Comparison of ENCODE assay signal across 8 mouse cellular contexts in genomic region chr11:100958613-100959463, GRCm38 (mm10). TPM values are rescaled to one million over a fixed set of nuclear protein-coding genes. Genes with fewer than 3 reads are reported as not detected.
DNase-seq lines count a peak whose midpoint lies in the region; ATAC-seq and TF ChIP-seq lines count a peak whose summit lies in the region.

No protein-coding gene starts in this region.

- peaks cover 18% of the 10 kb centered on the region for H3K27me3 ChIP-seq in embryonic facial prominence, embryonic 11.5 days (ENCODE audit: control insufficient read depth, insufficient read depth, low read length)
- H3K27me3 ChIP-seq in hindbrain, embryonic 16.5 days (replicated peaks; ENCODE audit: control insufficient read depth, insufficient read depth, low read length), result peaks cover 13% of the 10 kb centered on the region
- no peaks in the 10 kb centered on the region for H3K27me3 ChIP-seq in myocyte (ENCODE audit: control insufficient read depth, insufficient read depth, insufficient read length)

- no peak for ATAC-seq in embryonic facial prominence, embryonic 11.5 days (replicated peaks; ENCODE audit: insufficient number of reproducible peaks, low FRiP score, low TSS enrichment, low read depth)
- ATAC-seq in hindbrain, embryonic 16.5 days, result no peak

- H3K79me2 ChIP-seq in myocyte (ENCODE audit: control insufficient read depth, insufficient read depth), result peaks cover 59% of the 10 kb centered on the region

- H3ac ChIP-seq in myocyte (ENCODE audit: control insufficient read depth, insufficient read length), result no peak overlapping the region

- no peaks in the 10 kb centered on the region for H3K9me3 ChIP-seq in embryonic facial prominence, embryonic 11.5 days (replicated peaks; ENCODE audit: control insufficient read depth, low read length)
- no peaks in the 10 kb centered on the region for H3K9me3 ChIP-seq in hindbrain, embryonic 16.5 days (ENCODE audit: control insufficient read depth, low read length)

- peak overlapping the region; percentile 39 for H3K4me2 ChIP-seq in embryonic facial prominence, embryonic 11.5 days (ENCODE audit: low read depth, low read length)
- peak overlapping the region; percentile 59 for H3K4me2 ChIP-seq in hindbrain, embryonic 16.5 days (ENCODE audit: low read length)
- no peak overlapping the region for H3K4me2 ChIP-seq in myocyte (ENCODE audit: low read depth)

- H3K4me3 ChIP-seq in embryonic facial prominence, embryonic 11.5 days (ENCODE audit: low read depth, low read length), result peak overlapping the region; percentile 19
- H3K4me3 ChIP-seq in hindbrain, embryonic 16.5 days (ENCODE audit: low read length), result peak overlapping the region; percentile 37
- H3K4me3 ChIP-seq in myocyte, result no peak overlapping the region

- peak; percentile 6 for TF ChIP-seq POLR2A in myocyte (IDR thresholded peaks at IDR 0.05; ENCODE audit: insufficient read length, low read depth)

- H3K36me3 ChIP-seq in embryonic facial prominence, embryonic 11.5 days (replicated peaks; ENCODE audit: control insufficient read depth, insufficient read depth, low read depth, low read length), result no peaks in the 10 kb centered on the region
- no peaks in the 10 kb centered on the region for H3K36me3 ChIP-seq in hindbrain, embryonic 16.5 days (ENCODE audit: control insufficient read depth, insufficient read depth, low read length)
- peaks cover 37% of the 10 kb centered on the region for H3K36me3 ChIP-seq in myocyte (ENCODE audit: control insufficient read depth, insufficient read depth)

- peak; percentile 31 for DNase-seq in kidney, adult 18-20 months
- DNase-seq in kidney, postnatal 14 days, result no peak
- no peak for DNase-seq in embryonic facial prominence, embryonic 11.5 days (ENCODE audit: low spot score)
- DNase-seq in layer of hippocampus, adult 9-11 months, result no peak
- DNase-seq in urinary bladder, adult 2 months (ENCODE audit: low spot score), result no peak
- no peak for DNase-seq in frontal cortex, postnatal 14 days (ENCODE audit: low spot score in 2 of 2)

- no peak overlapping the region for H3K27ac ChIP-seq in embryonic facial prominence, embryonic 11.5 days (replicated peaks; ENCODE audit: low read depth, low read length)
- H3K27ac ChIP-seq in hindbrain, embryonic 16.5 days (ENCODE audit: low read depth, low read length), result no peak overlapping the region

- peak overlapping the region; percentile 9; the same call in 1 of the 2 replicates for H3K9ac ChIP-seq in embryonic facial prominence, embryonic 11.5 days (replicated peaks; ENCODE audit: low read length)
- peak overlapping the region; percentile 33; the same call in 1 of the 2 replicates for H3K9ac ChIP-seq in hindbrain, embryonic 16.5 days (ENCODE audit: low read depth, low read length)

- WGBS in embryonic facial prominence, embryonic 11.5 days, result 7% methylated on average over 76 of the region's 76 CpGs
- WGBS in hindbrain, embryonic 16.5 days, result 10% methylated on average over 76 of the region's 76 CpGs

- H3K4me1 ChIP-seq in embryonic facial prominence, embryonic 11.5 days (ENCODE audit: control insufficient read depth, insufficient read depth, low read length), result peaks cover 5% of the 10 kb centered on the region; the same call in 1 of the 2 replicates
- H3K4me1 ChIP-seq in hindbrain, embryonic 16.5 days (ENCODE audit: control insufficient read depth, insufficient read depth, low read depth, low read length), result peaks cover 10% of the 10 kb centered on the region

TF ChIP-seq in myocyte, 11 proteins besides CTCF, POLR2A, EP300 and RAD21:
- TF ChIP-seq MAX (IDR thresholded peaks at IDR 0.05; ENCODE audit: low read depth), result no peak
- no peak for TF ChIP-seq MYOG (IDR thresholded peaks at IDR 0.05; ENCODE audit: control insufficient read depth in 1 of 3, insufficient read depth in 1 of 3, insufficient read length in 2 of 3, low read depth in 2 of 3)
- TF ChIP-seq POLR2AphosphoS2 (IDR thresholded peaks at IDR 0.05; ENCODE audit: insufficient read length, low read depth), result peak; percentile 28
- no peak for TF ChIP-seq MYOD1 (IDR thresholded peaks at IDR 0.05; ENCODE audit: control insufficient read depth in 1 of 3, insufficient read length in 2 of 3, low read depth in 2 of 3)
- TF ChIP-seq TCF12 (IDR thresholded peaks at IDR 0.05; ENCODE audit: insufficient read depth, poor library complexity, severe bottlenecking), result no peak
TF ChIP-seq in myocyte: peak in this region for 1.

RNA-seq across cellular contexts. Expression of gene Cavin1, which starts 11.8 kb away (rescaled TPM):
- polyA plus RNA-seq in embryonic facial prominence, embryonic 11.5 days (2014; fragmentation: Nextera tagmentation; extraction: Ambion mirVana), result 14.7 and 16.3 TPM in 2 replicates
- 47.0 and 61.8 TPM in 2 replicates for polyA plus RNA-seq in hindbrain, embryonic 16.5 days (2015; fragmentation: Nextera tagmentation; extraction: Ambion mirVana)
- 284 TPM for polyA plus RNA-seq in myocyte (2012; fragmentation: generic; extraction: Trizol)
- 284 and 420 TPM in 2 replicates for polyA plus RNA-seq in urinary bladder, adult 2 months (2012; rRNA removed)

RNA-seq across cellular contexts. Expression of gene Stat3, which starts 19.5 kb away (rescaled TPM):
- 22.5 and 23.5 TPM in 2 replicates for polyA plus RNA-seq in embryonic facial prominence, embryonic 11.5 days (2014; fragmentation: Nextera tagmentation; extraction: Ambion mirVana)
- 49.2 and 49.5 TPM in 2 replicates for polyA plus RNA-seq in hindbrain, embryonic 16.5 days (2015; fragmentation: Nextera tagmentation; extraction: Ambion mirVana)
- polyA plus RNA-seq in myocyte (2012; fragmentation: generic; extraction: Trizol), result 93.7 TPM
- 91.2 and 103 TPM in 2 replicates for polyA plus RNA-seq in urinary bladder, adult 2 months (2012; rRNA removed)

RNA-seq across cellular contexts. Expression of gene Atp6v0a1, which starts 50.4 kb away (rescaled TPM):
- polyA plus RNA-seq in embryonic facial prominence, embryonic 11.5 days (2014; fragmentation: Nextera tagmentation; extraction: Ambion mirVana), result 28.0 and 28.4 TPM in 2 replicates
- polyA plus RNA-seq in hindbrain, embryonic 16.5 days (2015; fragmentation: Nextera tagmentation; extraction: Ambion mirVana), result 175 and 179 TPM in 2 replicates
- polyA plus RNA-seq in myocyte (2012; fragmentation: generic; extraction: Trizol), result 45.0 TPM
- polyA plus RNA-seq in urinary bladder, adult 2 months (2012; rRNA removed), result 66.9 and 74.1 TPM in 2 replicates
